Mouse (Mus musculus) stomach, postnatal 0 days (tissue): ENCODE results near the gene Atxn2.

ENCODE experiments used
- CTCF ChIP-seq: IDR thresholded peaks from 2 replicates; pipeline ENCODE4 v1.5.1; 2016; ENCODE audit warnings: antibody characterized with exemption, low read depth, mild to moderate bottlenecking, moderate library complexity
- EP300 ChIP-seq: optimal IDR thresholded peaks from 2 replicates; pipeline ENCODE3; 2016; ENCODE audit warnings: antibody characterized with exemption

- TF ChIP-seq CTCF (no peak), EP300 (no peak)
Measured at GRCm38 (mm10) chr5:121812526-121813243, 101.5 kb downstream of the Atxn2 start.
